Comparison of ENCODE assay signal across 20 mouse cellular contexts in genomic region chr14:103920169-103920568, GRCm38 (mm10).
A peak's percentile ranks its signal among the peaks of the same experiment; 100 is the strongest.
DNase-seq lines count a peak whose midpoint lies in the region; ATAC-seq and TF ChIP-seq lines count a peak whose summit lies in the region.
"Had no signal": no experiment of that assay in that cellular context is flagged by ENCODE, and none has a peak within 500 bp of the region (broad histone marks: within the 10 kb centered on the region; RNA-seq: fewer than 3 reads in every experiment).

No protein-coding gene starts in this region.

- no peak overlapping the region; the same call in 1 of the 2 replicates for H3K27ac ChIP-seq in liver, embryonic 16.5 days (ENCODE audit: low read length)
- peak overlapping the region; percentile 90 for H3K27ac ChIP-seq in bone marrow macrophage, adult 2 months (ENCODE audit: insufficient read depth, low read depth, low read length)
- H3K27ac ChIP-seq: embryonic facial prominence, embryonic 13.5 days; hindbrain, postnatal 0 days; midbrain, embryonic 15.5 days had no signal

- 9% methylated on average over 5 of the region's 5 CpGs for WGBS in liver, embryonic 16.5 days (ENCODE audit: insufficient replicate concordance)

- DNase-seq in heart, adult 9 months (ENCODE audit: low spot score in 2 of 2) = peak; percentile 10 to 12
- DNase-seq in heart, postnatal 25 days (ENCODE audit: low spot score) = no peak
- no peak for DNase-seq in liver
- DNase-seq in cerebellum, adult 9-11 months = no peak
- no peak for DNase-seq in left cerebral cortex, postnatal 4 days
- DNase-seq: adrenal gland, adult 8-10 months; cerebellum, adult 11-12 months; kidney, adult 11 months; kidney, postnatal 25 days; layer of hippocampus, adult 9-11 months; spleen, adult 18-20 months had no signal

- no peak overlapping the region for H3K4me3 ChIP-seq in liver, embryonic 16.5 days (ENCODE audit: low read depth, low read length)
- H3K4me3 ChIP-seq in bone marrow macrophage, adult 2 months (ENCODE audit: insufficient read depth, low read length) = no peak overlapping the region
- H3K4me3 ChIP-seq: embryonic facial prominence, embryonic 13.5 days; megakaryocyte, embryonic 14.5 days; midbrain, embryonic 15.5 days had no signal

- intact Hi-C loops in heart, postnatal 25 days (cut with DNase I) = no loop called here
- intact Hi-C loops in left cerebral cortex, postnatal 4 days (cut with DNase I) = no loop called here

- ATAC-seq in liver, embryonic 16.5 days (ENCODE audit: low read depth) = 0 out of 2 replicates have a peak, but pooled peaks have one; percentile 13
- ATAC-seq in hematopoietic stem cell, adult 5-6 weeks (replicated peaks in 1 of 2; ENCODE audit: insufficient read depth in 1 of 2, low FRiP score in 2 of 2, low TSS enrichment in 1 of 2, low read depth in 1 of 2, poor library complexity in 2 of 2, severe bottlenecking in 2 of 2) = peak; percentile 95 to 96
- ATAC-seq: forebrain, embryonic 16.5 days; hindbrain, postnatal 0 days; midbrain, embryonic 15.5 days had no signal

- H3K27me3 ChIP-seq in liver, embryonic 16.5 days (ENCODE audit: control insufficient read depth, insufficient read depth, low read depth, low read length) = no peaks in the 10 kb centered on the region
- H3K27me3 ChIP-seq: CH12.LX; embryonic facial prominence, embryonic 13.5 days; megakaryocyte, embryonic 14.5 days; midbrain, embryonic 15.5 days had no signal

- no peak for TF ChIP-seq CTCF in bone marrow macrophage, adult 2 months (IDR thresholded peaks at IDR 0.05; ENCODE audit: low read depth, low read length)

- no peak for TF ChIP-seq POLR2A in bone marrow macrophage, adult 2 months (IDR thresholded peaks at IDR 0.05; ENCODE audit: borderline replicate concordance, low read depth, low read length)

- no peaks in the 10 kb centered on the region for H3K36me3 ChIP-seq in liver, embryonic 16.5 days (ENCODE audit: control insufficient read depth, insufficient read depth)
- H3K36me3 ChIP-seq: embryonic facial prominence, embryonic 13.5 days; midbrain, embryonic 15.5 days had no signal

- no peaks in the 10 kb centered on the region for H3K9me3 ChIP-seq in liver, embryonic 16.5 days (replicated peaks; ENCODE audit: control insufficient read depth, low read length)
- H3K9me3 ChIP-seq: embryonic facial prominence, embryonic 13.5 days; midbrain, embryonic 15.5 days had no signal

- H3K4me2 ChIP-seq in liver, embryonic 16.5 days (ENCODE audit: low read depth, low read length) = no peak overlapping the region
- H3K4me2 ChIP-seq: embryonic facial prominence, embryonic 13.5 days; midbrain, embryonic 15.5 days had no signal

- H3K9ac ChIP-seq in liver, embryonic 16.5 days (ENCODE audit: low read depth, low read length) = no peak overlapping the region
- H3K9ac ChIP-seq: embryonic facial prominence, embryonic 13.5 days; midbrain, embryonic 15.5 days had no signal

- H3K4me1 ChIP-seq in liver, embryonic 16.5 days (ENCODE audit: control insufficient read depth, low read depth, low read length) = no peaks in the 10 kb centered on the region
- peaks cover 19% of the 10 kb centered on the region for H3K4me1 ChIP-seq in bone marrow macrophage, adult 2 months (ENCODE audit: control insufficient read depth, insufficient read depth, low read length)
- H3K4me1 ChIP-seq: embryonic facial prominence, embryonic 13.5 days; megakaryocyte, embryonic 14.5 days; midbrain, embryonic 15.5 days had no signal

Comparison
In these comparisons a context has a peak if more than half of its experiments do, and no peak if none do; other contexts are left out.
1. DNase-seq: peak in heart, adult 9 months (2 of 2); none in heart, postnatal 25 days (single experiment), liver (single experiment), cerebellum, adult 9-11 months (single experiment) and left cerebral cortex, postnatal 4 days (single experiment).